Mouse (Mus musculus) thymus, postnatal 14 days (tissue): ENCODE measurements around the gene Slc30a10.

Source experiments
- DNase-seq: peaks from one replicate; pipeline ENCODE4 v3.0.0; 2021

The Slc30a10 gene

GRCm38 (mm10) chr1:185454575-185454954, at the start of gene Slc30a10:
Gene Slc30a10, plus strand, starts transcription at chr1:185454848.
- DNase-seq = no peak

DNA sequence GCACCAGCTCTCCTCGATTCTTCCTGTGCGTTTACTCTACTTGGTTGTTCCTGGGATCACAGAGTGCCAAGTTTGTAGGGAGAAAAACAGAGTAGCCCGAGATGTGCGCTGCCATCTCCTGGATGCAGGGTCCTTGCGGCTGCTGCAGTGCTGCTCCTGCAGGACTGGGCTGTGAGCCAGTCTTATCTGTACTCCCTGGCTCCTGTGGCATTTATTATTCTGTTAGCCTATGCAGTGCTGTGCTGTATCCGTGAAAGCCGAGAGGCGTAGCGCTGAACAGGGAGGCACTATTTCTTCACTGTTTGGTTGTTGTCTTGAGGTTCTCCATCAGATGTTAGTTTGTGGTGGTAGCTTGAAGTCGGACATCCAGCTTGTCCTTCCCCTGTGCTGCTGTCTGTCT, 48.7 kb upstream of the Slc30a10 start:
- no peak for DNase-seq

GRCm38 (mm10) chr1:185409831-185410230, 44.8 kb upstream of the Slc30a10 start:
- DNase-seq = no peak

DNA sequence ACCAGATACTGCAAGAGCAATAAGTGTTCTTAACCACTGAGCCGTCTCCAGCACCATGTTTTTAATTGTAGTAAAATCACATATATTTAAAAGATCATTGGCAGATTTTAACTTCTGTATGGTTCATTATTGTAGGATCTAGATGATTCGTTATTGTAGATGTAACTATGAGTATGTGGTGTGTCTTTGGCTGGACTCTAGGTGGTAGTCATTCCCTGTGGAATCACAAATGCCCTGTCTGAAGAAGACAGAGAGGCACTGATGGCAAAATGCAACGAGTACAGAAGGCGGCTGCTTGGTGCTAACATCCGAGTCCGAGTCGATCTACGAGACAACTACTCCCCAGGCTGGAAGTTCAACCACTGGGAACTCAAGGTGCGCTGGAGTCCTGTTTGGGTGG, 36.6 kb upstream of the Slc30a10 start:
- no peak for DNase-seq

GRCm38 (mm10) chr1:185419805-185420204, 34.8 kb upstream of the Slc30a10 start:
- DNase-seq = no peak

DNA sequence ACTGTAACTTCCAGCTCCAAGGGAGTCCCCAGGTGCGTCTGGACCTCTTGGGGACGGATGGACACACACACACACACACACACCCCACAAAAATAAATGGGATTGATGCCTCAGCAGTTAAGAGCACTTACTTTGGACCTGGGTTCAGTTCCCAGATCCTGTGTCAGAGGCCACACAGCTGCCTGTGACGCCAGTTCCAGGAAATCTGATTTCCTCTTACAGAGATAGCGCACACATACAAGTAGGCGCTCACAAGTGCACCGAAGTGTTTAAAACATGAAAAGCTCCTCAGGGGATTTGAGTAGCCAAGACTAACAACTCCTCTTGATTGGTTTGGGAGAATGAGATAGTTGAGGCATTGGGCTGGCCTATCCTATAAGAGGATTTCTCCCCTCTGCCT, 33.9 kb upstream of the Slc30a10 start:
- DNase-seq = no peak

DNA sequence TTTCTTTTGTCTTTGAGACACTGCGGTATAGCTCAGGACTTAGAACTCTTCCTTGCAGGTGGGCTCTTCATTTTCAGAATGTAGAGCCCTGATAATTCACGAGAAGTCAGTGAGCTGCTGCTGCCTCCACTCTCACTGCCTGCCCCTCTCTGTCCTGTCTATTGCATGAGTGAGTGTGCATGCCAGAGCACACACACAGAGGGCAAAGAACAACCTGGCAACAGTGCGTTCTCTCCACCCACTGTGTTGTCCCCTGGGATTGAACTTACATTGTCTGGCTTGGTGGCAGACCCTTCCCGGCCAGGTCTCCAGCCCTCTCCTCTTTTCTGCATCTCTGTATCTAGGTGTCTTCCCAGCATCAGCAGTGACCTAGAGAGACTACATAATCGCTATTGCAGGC, 28.1 kb upstream of the Slc30a10 start:
- no peak for DNase-seq

- DNase-seq = no peak
Observed at GRCm38 (mm10) chr1:185430488-185430887, 24.2 kb upstream of the Slc30a10 start.

DNA sequence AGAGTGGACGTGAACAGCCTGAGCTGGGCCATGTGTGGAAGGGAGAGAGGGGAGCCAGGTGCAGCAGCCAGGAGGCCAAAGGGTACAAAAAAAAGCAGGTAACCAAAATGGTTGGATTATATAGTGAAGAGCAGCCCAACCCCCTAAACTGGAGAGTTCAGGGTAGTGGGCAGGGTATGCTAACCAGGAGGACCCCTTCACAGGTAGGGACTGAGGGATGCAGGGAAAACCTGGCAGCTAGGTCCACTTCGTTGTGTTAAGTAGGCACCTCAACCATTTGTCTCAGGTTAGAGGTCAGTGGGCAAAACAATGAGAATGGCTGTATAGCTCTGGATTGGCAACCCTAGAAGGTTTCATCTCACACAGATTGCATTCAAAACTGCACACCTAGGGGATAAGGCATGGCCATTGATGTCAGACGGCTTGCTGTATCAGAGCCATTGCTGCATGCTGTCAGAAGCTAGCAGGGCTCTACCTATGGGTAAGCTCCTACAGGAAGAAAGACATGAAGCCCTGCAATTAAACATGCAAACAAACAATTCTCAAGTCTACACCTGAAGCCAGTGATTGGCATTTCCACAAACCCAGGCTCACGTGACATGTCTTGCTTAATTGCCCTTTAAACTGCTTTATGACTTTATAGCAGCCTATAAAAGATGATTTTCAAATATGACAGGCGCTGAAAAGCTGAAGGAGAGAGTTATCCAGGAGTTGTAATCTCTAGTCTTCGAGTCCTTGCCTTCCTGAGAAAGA, 23.2 kb upstream of the Slc30a10 start:
- no peak for DNase-seq

DNA sequence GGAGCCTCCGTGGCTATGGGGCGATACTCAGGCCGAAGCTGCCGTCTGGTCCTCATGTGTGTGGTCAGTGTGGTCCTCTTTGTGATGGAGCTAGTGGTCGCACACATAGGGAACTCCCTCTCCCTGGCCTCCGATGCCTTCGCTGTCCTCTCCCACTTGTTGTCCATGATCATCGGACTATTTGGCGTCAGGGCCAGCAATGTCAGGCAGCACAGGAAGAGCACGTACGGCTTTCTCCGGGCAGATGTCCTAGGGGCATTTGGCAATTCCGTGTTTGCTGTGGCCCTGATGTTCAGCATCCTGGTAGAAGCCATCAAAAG, 22.7 kb upstream of the Slc30a10 start:
- no peak for DNase-seq

GRCm38 (mm10) chr1:185433112-185433511, 21.5 kb upstream of the Slc30a10 start:
- DNase-seq = no peak

- DNase-seq = no peak
Observed at GRCm38 (mm10) chr1:185438841-185439580, 15.6 kb upstream of the Slc30a10 start.

- no peak for DNase-seq
Observed at GRCm38 (mm10) chr1:185441703-185442472, 12.8 kb upstream of the Slc30a10 start.

GRCm38 (mm10) chr1:185448936-185449335, 5.7 kb upstream of the Slc30a10 start:
- DNase-seq = no peak

GRCm38 (mm10) chr1:185449727-185450126, 4.9 kb upstream of the Slc30a10 start:
- no peak for DNase-seq

GRCm38 (mm10) chr1:185451077-185451476, 3.6 kb upstream of the Slc30a10 start:
- DNase-seq = no peak

DNA sequence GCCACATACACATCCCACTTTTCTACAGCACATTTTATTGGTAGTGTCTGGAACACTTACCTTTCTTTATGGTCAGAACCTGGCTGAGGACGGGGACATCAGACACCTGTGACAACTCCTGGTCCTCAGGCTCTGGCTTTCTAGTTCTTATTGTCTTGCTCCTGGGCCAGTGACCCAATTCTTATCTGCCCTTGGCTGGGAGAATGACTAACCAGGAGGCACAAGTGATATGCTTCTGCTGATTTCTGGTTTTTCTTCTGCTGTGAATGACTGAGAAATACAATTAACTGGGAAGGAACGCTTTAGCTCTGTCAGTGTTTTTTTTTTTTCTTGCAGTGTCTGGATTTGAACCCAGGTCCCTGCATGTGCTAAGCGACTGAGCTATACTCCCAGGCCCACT, 3.2 kb upstream of the Slc30a10 start:
- no peak for DNase-seq

GRCm38 (mm10) chr1:185452461-185452860, 2.2 kb upstream of the Slc30a10 start:
- no peak for DNase-seq

- no peak for DNase-seq
Observed at GRCm38 (mm10) chr1:185454144-185454543, 504 bp upstream of the Slc30a10 start.

DNA sequence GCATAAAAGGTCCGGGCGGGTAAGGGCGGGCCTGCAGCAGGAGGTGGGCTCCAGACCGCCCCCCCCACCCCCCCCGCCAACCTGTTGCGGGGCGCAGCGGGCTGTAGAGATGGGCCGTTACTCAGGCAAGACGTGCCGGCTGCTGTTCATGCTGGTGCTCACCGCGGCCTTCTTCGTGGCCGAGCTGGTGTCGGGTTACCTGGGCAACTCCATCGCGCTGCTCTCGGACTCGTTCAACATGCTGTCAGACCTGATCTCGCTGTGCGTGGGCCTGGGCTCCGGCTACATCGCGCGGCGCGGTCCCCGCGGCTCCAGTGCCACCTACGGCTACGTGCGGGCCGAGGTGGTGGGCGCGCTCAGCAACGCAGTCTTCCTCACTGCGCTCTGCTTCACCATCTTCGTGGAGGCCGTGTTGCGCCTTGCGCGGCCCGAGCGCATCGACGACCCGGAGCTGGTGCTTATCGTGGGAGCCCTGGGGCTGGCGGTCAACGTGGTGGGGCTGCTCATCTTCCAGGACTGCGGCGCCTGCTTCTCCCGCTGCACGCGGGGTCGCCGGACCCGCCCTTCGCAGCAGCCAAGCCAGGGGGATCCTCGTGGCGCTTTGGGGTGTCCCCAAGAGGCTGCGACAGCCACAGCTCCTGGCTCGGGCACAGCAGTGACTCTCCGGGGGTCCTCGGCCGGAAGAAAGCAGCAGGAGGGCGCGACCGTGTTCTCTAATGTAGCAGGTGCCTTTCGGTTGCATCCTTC, 480 bp downstream of the Slc30a10 start:
- no peak for DNase-seq

GRCm38 (mm10) chr1:185456327-185456726, 1.7 kb downstream of the Slc30a10 start:
- no peak for DNase-seq

DNA sequence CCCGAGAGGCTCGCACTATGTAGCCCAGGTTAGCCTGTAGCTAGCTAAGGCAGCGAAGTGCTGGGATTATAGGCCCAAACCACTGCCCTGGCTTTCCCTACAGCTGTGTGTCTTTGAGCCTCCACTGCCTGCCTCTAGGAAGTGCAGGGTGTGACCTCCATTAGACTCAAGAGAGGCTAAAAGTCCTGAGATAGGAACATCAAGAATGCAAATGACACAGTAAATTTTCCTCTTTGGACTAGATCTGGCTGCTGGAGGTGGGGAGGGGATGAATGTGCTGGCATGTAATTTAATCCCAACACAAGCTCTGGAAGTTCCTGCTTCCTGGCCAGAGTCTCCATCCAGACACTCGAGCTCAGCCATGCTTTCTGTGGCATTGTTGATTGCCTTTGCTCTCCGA, 5.4 kb downstream of the Slc30a10 start:
- no peak for DNase-seq

DNA sequence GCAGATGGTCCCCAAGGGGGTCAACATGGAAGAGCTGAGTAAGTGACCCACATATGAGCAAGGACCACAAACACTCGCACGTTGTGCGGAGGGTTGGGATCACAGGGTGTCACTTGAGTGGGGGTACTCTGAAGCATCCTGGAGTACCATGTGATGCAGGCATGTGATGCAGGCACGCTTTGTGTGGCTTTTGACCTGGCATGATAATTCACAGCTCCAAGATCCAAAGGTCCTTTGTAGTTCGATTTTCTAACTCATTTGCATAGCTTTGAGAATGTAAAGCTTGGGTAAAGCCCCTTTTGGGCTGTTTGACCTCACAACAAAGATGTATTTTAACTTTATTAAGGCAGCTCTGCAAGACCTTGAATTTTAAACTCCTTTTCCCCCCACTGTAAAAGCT, 8.2 kb downstream of the Slc30a10 start:
- DNase-seq = no peak
